Mouse (Mus musculus): ENCODE results near the gene Gm13128. TPM values are rescaled to one million over a fixed set of nuclear protein-coding genes. Genes with fewer than 3 reads are reported as not detected.
"Not testable (repeated sequence)": the region's sequence is repeated elsewhere in the genome, so short reads cannot be mapped to it uniquely, and the experiment has no call there.

The Gm13128 gene
- total RNA-seq (2014; fragmentation: Nextera tagmentation) (not detected in 2 replicates), total RNA-seq (2017) (0.06 and 0.16 TPM in 2 replicates), polyA plus RNA-seq (2012) (not detected in 2 replicates)

- H3K36me3 ChIP-seq (replicated peaks); ATAC-seq (ENCODE audit: extremely low read depth, insufficient number of reproducible peaks, low FRiP score, poor library complexity, severe bottlenecking); H3K9me3 ChIP-seq (replicated peaks); DNase-seq (ENCODE audit: low spot score); H3K27me3 ChIP-seq (ENCODE audit: insufficient read depth, low read length); H3K4me1 ChIP-seq (ENCODE audit: insufficient read depth, low read depth, low read length); H3K4me3 ChIP-seq (ENCODE audit: low read depth, low read length): not testable (repeated sequence)
Measured at GRCm38 (mm10) chr4:144329949-144330348, at the start of gene Gm13128. Gm13128 (plus strand) TSS chr4:144330249.

DNA sequence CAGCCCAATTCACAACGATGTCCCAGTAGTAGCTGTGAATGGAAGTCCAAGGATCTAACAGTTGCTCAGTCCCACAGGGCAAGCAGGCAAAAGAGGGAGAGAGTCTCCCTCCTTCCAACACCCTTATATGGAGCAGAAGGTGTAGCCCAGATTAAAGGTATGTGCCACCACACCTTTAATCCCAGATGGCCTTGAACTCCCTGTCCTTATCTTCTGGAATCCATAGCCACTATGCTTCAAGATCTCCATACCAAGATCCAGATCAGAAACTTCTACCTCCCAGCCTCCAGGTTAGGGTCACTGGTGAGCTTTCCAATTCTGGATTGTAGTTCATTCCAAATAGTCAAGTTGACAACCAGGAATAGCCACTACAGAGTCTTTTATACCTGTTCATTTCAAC, 49.7 kb upstream of the Gm13128 start, which contains the start of gene Pramel5:
Gene Pramel5, minus strand, starts transcription at position 101 of the 400 bp plus-strand sequence.
- not testable (repeated sequence) for ATAC-seq (ENCODE audit: extremely low read depth, insufficient number of reproducible peaks, low FRiP score, poor library complexity, severe bottlenecking); H3K4me3 ChIP-seq (ENCODE audit: low read depth, low read length); DNase-seq (ENCODE audit: low spot score); H3K9me3 ChIP-seq (replicated peaks); H3K27me3 ChIP-seq (ENCODE audit: insufficient read depth, low read length); H3K36me3 ChIP-seq (replicated peaks); H3K4me1 ChIP-seq (ENCODE audit: insufficient read depth, low read depth, low read length)

GRCm38 (mm10) chr4:144299414-144299813, 30.6 kb upstream of the Gm13128 start:
- not testable (repeated sequence) for H3K4me3 ChIP-seq (ENCODE audit: low read depth, low read length); H3K9me3 ChIP-seq (replicated peaks); H3K27me3 ChIP-seq (ENCODE audit: insufficient read depth, low read length); H3K4me1 ChIP-seq (ENCODE audit: insufficient read depth, low read depth, low read length); DNase-seq (ENCODE audit: low spot score); H3K36me3 ChIP-seq (replicated peaks); ATAC-seq (ENCODE audit: extremely low read depth, insufficient number of reproducible peaks, low FRiP score, poor library complexity, severe bottlenecking)

DNA sequence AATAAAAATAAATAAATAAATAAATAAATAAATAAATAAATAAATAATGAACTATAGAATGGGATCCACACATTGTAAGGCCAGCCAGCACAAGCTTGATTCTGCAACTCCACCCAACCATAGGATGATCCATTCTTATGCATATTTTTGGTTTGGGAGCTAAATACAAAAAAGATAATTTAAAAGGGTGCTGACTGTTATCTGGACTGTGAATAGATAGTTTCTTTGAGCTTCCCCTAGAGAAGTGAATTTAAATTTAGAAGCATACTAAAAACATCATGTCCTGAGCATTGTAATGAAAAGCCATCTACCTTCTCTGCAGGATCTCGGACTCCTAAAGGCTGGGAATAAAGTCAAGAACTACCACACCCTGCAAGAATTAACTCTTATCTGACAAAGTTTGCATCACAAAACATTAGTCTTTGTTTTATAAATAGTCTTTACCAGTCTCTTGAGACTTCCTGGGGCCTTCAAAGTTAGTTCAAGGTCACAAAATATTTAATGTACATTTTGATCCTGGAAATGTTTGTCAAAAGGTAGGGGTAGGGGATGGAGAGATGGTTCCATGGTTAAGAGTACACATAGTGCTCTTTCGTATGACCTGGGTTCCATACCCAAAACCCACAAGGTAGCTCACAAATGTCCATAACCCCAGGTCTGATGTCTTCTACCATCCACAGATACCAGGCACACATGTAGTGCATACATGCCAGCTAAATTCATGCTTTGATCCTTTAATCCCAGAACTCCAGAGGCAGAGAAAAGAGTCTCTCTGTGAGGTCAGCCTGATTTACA, 17.2 kb upstream of the Gm13128 start:
- not testable (repeated sequence) for H3K4me1 ChIP-seq (ENCODE audit: insufficient read depth, low read depth, low read length); H3K9me3 ChIP-seq (replicated peaks); H3K27me3 ChIP-seq (ENCODE audit: insufficient read depth, low read length); H3K4me3 ChIP-seq (ENCODE audit: low read depth, low read length); H3K36me3 ChIP-seq (replicated peaks); DNase-seq (ENCODE audit: low spot score); ATAC-seq (ENCODE audit: extremely low read depth, insufficient number of reproducible peaks, low FRiP score, poor library complexity, severe bottlenecking)

GRCm38 (mm10) chr4:144335856-144336255, 5.8 kb downstream of the Gm13128 start:
- not testable (repeated sequence) for H3K9me3 ChIP-seq (replicated peaks); ATAC-seq (ENCODE audit: extremely low read depth, insufficient number of reproducible peaks, low FRiP score, poor library complexity, severe bottlenecking); H3K36me3 ChIP-seq (replicated peaks); DNase-seq (ENCODE audit: low spot score); H3K4me3 ChIP-seq (ENCODE audit: low read depth, low read length); H3K27me3 ChIP-seq (ENCODE audit: insufficient read depth, low read length); H3K4me1 ChIP-seq (ENCODE audit: insufficient read depth, low read depth, low read length)

DNA sequence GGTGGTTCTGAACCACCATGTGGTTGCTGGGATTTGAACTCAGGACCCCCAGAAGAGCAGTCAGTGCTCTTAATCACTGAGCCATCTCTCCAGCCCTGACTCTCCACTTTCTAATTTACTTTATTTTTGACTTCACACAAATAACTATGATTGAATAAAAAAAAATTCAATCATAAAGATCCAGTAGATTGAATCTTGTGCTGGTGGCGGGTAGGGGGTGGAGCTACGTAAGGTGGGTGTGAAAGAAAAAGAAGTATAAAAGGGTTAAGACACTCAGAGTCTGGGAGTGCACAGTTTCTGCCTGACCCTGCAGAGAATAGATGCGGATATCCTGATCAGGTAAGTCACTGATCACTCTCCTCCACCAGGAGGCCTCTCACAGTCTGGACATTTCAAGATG, 27.6 kb downstream of the Gm13128 start, which contains the start of gene Gm13119:
Gene Gm13119, plus strand, starts transcription at position 301 of the 400 bp plus-strand sequence.
- not testable (repeated sequence) for DNase-seq (ENCODE audit: low spot score); ATAC-seq (ENCODE audit: extremely low read depth, insufficient number of reproducible peaks, low FRiP score, poor library complexity, severe bottlenecking); H3K27me3 ChIP-seq (ENCODE audit: insufficient read depth, low read length); H3K36me3 ChIP-seq (replicated peaks); H3K9me3 ChIP-seq (replicated peaks); H3K4me3 ChIP-seq (ENCODE audit: low read depth, low read length); H3K4me1 ChIP-seq (ENCODE audit: insufficient read depth, low read depth, low read length)

DNA sequence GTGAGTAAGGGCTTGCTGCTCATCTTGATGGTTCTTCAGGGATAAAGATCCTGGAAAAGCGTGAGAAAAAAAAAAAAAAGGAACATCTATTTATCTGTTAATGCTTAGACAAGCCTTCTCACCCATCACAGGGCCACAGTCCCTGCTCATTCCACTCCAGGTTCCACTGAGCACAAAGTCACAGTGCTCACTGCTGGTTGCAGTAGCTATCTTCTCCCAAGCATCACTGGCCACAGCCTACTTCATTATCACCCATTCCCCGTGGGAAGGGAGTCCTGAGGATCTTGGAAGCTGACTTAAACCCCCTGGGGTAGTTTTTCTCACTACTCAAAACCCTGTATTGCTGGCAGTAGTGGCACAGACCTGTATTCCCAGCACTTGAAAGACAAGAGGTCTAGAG, 47.9 kb downstream of the Gm13128 start, which contains the start of gene Pramef20:
Gene Pramef20, minus strand, starts transcription at position 23 of the 400 bp plus-strand sequence.
- no peak within 1 kb of the TSS for H3K4me3 ChIP-seq (ENCODE audit: low read depth, low read length)
- peaks cover 42% of the 10 kb centered on the region for H3K9me3 ChIP-seq (replicated peaks)
- TF ChIP-seq TAL1 (conservative IDR thresholded peaks at IDR 0.05; ENCODE audit: low read depth, low read length) (no peak), CTCF (IDR thresholded peaks at IDR 0.05; ENCODE audit: low read depth, low read length) (no peak), GATA2 (IDR thresholded peaks at IDR 0.05; ENCODE audit: borderline replicate concordance, low read depth, low read length) (no peak), GATA1 (IDR thresholded peaks at IDR 0.05; ENCODE audit: borderline replicate concordance, low read length) (no peak), POLR2AphosphoS5 (IDR thresholded peaks at IDR 0.05; ENCODE audit: insufficient replicate concordance, low read depth, low read length) (no peak)
- no peaks in the 10 kb centered on the region for H3K36me3 ChIP-seq (replicated peaks)
- ATAC-seq (ENCODE audit: extremely low read depth, insufficient number of reproducible peaks, low FRiP score, poor library complexity, severe bottlenecking) (no peak), DNase-seq (ENCODE audit: low spot score) (no peak)
- no peaks in the 10 kb centered on the region for H3K27me3 ChIP-seq (ENCODE audit: insufficient read depth, low read length)
- no peaks in the 10 kb centered on the region for H3K4me1 ChIP-seq (ENCODE audit: insufficient read depth, low read depth, low read length)

Other genes starting within 250 kb of the Gm13128 start
- gene Gm13102, start 223.8 kb upstream of the Gm13128 start, total RNA-seq (2014; fragmentation: Nextera tagmentation), result not detected in 2 replicates
- gene Gm13102, start 223.8 kb upstream of the Gm13128 start, total RNA-seq (2017), result not detected in 2 replicates
- gene Gm13102, start 223.8 kb upstream of the Gm13128 start, polyA plus RNA-seq (2012), result not detected in 2 replicates
- not detected in 2 replicates for gene Oog3, start 167.6 kb upstream of the Gm13128 start, total RNA-seq (2014; fragmentation: Nextera tagmentation)
- gene Oog3, start 167.6 kb upstream of the Gm13128 start, total RNA-seq (2017), result 0.11 TPM in 1 of 2 replicates, not detected in the other
- not detected in 2 replicates for gene Oog3, start 167.6 kb upstream of the Gm13128 start, polyA plus RNA-seq (2012)
- gene Oog2, start 139.5 kb upstream of the Gm13128 start, total RNA-seq (2014; fragmentation: Nextera tagmentation), result not detected in 2 replicates
- gene Oog2, start 139.5 kb upstream of the Gm13128 start, total RNA-seq (2017), result 0.33 TPM in 1 of 2 replicates, not detected in the other
- not detected in 2 replicates for gene Oog2, start 139.5 kb upstream of the Gm13128 start, polyA plus RNA-seq (2012)
- gene C87977, start 116.9 kb upstream of the Gm13128 start, total RNA-seq (2014; fragmentation: Nextera tagmentation), result not detected in 2 replicates
- gene C87977, start 116.9 kb upstream of the Gm13128 start, total RNA-seq (2017), result 0.05 TPM in 1 of 2 replicates, not detected in the other
- gene C87977, start 116.9 kb upstream of the Gm13128 start, polyA plus RNA-seq (2012), result not detected in 2 replicates
- gene Pramel5, start 49.8 kb upstream of the Gm13128 start, total RNA-seq (2014; fragmentation: Nextera tagmentation), result not detected in 2 replicates
- gene Pramel5, start 49.8 kb upstream of the Gm13128 start, total RNA-seq (2017), result 0.29 and 0.38 TPM in 2 replicates
- not detected in 2 replicates for gene Pramel5, start 49.8 kb upstream of the Gm13128 start, polyA plus RNA-seq (2012)
- gene Gm13119, start 27.7 kb downstream of the Gm13128 start, total RNA-seq (2014; fragmentation: Nextera tagmentation), result not detected in 2 replicates
- not detected in 2 replicates for gene Gm13119, start 27.7 kb downstream of the Gm13128 start, total RNA-seq (2017)
- not detected in 2 replicates for gene Gm13119, start 27.7 kb downstream of the Gm13128 start, polyA plus RNA-seq (2012)
- gene Pramef20, start 47.7 kb downstream of the Gm13128 start, total RNA-seq (2014; fragmentation: Nextera tagmentation), result not detected in 2 replicates
- not detected in 2 replicates for gene Pramef20, start 47.7 kb downstream of the Gm13128 start, total RNA-seq (2017)
- gene Pramef20, start 47.7 kb downstream of the Gm13128 start, polyA plus RNA-seq (2012), result not detected in 2 replicates
- gene Pramef12, start 78.2 kb downstream of the Gm13128 start, total RNA-seq (2014; fragmentation: Nextera tagmentation), result not detected in 2 replicates
- 0.05 TPM in 1 of 2 replicates, not detected in the other for gene Pramef12, start 78.2 kb downstream of the Gm13128 start, total RNA-seq (2017)
- gene Pramef12, start 78.2 kb downstream of the Gm13128 start, polyA plus RNA-seq (2012), result not detected in 2 replicates
- not detected in 2 replicates for gene 1700012P22Rik, start 108.5 kb downstream of the Gm13128 start, total RNA-seq (2014; fragmentation: Nextera tagmentation)
- not detected in 2 replicates for gene 1700012P22Rik, start 108.5 kb downstream of the Gm13128 start, total RNA-seq (2017)
- not detected in 2 replicates for gene 1700012P22Rik, start 108.5 kb downstream of the Gm13128 start, polyA plus RNA-seq (2012)
- not detected in 2 replicates for gene Gm9944, start 123.1 kb downstream of the Gm13128 start, total RNA-seq (2014; fragmentation: Nextera tagmentation)
- not detected in 2 replicates for gene Gm9944, start 123.1 kb downstream of the Gm13128 start, total RNA-seq (2017)
- gene Gm9944, start 123.1 kb downstream of the Gm13128 start, polyA plus RNA-seq (2012), result not detected in 2 replicates
- not detected in 2 replicates for gene Aadacl3, start 133.5 kb downstream of the Gm13128 start, total RNA-seq (2014; fragmentation: Nextera tagmentation)
- gene Aadacl3, start 133.5 kb downstream of the Gm13128 start, total RNA-seq (2017), result 0.05 TPM in 1 of 2 replicates, not detected in the other
- gene Aadacl3, start 133.5 kb downstream of the Gm13128 start, polyA plus RNA-seq (2012), result not detected in 2 replicates
- gene 9430007A20Rik, start 189.6 kb downstream of the Gm13128 start, total RNA-seq (2014; fragmentation: Nextera tagmentation), result not detected in 2 replicates
- gene 9430007A20Rik, start 189.6 kb downstream of the Gm13128 start, total RNA-seq (2017), result not detected in 2 replicates
- not detected in 2 replicates for gene 9430007A20Rik, start 189.6 kb downstream of the Gm13128 start, polyA plus RNA-seq (2012)
- not detected in 2 replicates for gene Gm13124, start 234.9 kb downstream of the Gm13128 start, total RNA-seq (2014; fragmentation: Nextera tagmentation)
- 0.16 TPM in 1 of 2 replicates, not detected in the other for gene Gm13124, start 234.9 kb downstream of the Gm13128 start, total RNA-seq (2017)
- not detected in 2 replicates for gene Gm13124, start 234.9 kb downstream of the Gm13128 start, polyA plus RNA-seq (2012)